Mouse (Mus musculus) B cell, adult 2 months (primary cell): ENCODE measurements at regions not wholly inside any gene's neighbourhood (a gene's known extent, or its start where the extent isn't known, plus 50 kb on each side); places are given as distances from the start of the nearest gene placed in this dataset.

ENCODE experiments used
- DNase-seq, 2 experiments: peaks; one replicate each; pipeline ENCODE4 v3.0.0; 2022

- peak; percentile 65 to 71 for DNase-seq
Observed at GRCm38 (mm10) chr14:72371702-72372277, 119.8 kb downstream of the Gm9195 start.

- no peak for DNase-seq
Observed at GRCm38 (mm10) chr14:72360829-72361520, 130.7 kb downstream of the Gm9195 start.

DNA sequence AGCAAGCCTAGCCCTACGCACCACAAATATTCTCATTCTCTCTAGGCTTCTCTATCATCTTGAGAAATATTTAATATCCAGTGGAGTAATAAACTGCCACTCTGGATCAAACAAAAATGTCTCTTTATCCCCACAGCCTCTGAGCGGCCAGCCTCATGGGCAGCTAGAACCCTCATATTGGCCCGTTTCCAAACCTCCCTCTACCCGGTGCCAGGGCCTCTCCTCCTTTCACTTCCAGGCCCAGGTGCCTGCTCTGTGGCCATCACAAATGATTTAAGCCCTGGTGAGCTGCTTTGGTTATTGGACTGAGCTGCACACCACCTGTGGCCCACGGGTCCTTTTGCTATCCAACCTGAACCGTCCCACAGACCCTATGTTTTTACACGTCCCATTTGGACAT, 131.5 kb downstream of the Gm9195 start:
- no peak for DNase-seq

GRCm38 (mm10) chr14:72357915-72358314, 133.7 kb downstream of the Gm9195 start:
- DNase-seq: no peak

DNA sequence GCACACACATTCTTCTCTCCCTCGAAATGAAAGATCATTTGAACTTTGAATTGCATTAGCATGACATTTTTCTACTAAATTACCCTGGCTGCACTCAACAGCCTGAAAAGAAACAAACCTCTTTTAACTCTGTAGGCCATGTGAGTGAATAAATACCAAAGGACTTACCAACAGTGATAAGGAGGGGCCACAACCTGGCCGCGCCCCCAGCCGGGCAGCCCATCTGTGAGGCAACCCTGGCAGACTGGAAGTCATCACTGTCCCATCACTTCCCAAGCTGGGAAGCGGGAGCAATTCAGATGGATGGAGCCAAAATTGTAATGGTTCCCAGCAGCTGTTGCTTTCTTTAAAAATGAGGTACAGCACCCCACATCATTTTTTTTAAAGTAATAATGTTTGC, 149.5 kb downstream of the Gm9195 start:
- no peak for DNase-seq

- DNase-seq: no peak
Observed at GRCm38 (mm10) chr14:72341590-72342154, 150.0 kb downstream of the Gm9195 start.

- no peak for DNase-seq
Observed at GRCm38 (mm10) chr14:72338046-72338445, 153.6 kb downstream of the Gm9195 start.

DNA sequence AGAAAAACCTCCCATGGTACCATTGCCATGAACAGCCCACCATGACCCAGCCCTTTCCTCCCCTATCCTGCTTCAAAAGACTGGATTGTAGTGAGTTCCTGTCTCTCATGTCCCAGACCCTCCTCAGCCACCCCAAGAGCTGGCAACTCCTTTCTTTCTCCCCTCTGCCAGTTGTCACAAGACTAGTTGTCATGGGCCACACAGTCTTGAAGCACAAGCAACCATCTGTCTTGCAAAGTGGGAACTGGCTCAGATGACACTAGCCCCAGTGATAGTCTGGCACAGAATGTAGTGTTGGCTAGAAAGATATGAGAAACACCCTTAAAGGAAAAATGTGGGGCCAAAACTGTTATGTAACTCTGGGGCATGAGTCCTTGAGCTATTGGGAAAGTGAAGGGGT, 187.8 kb downstream of the Gm9195 start:
- DNase-seq: no peak

DNA sequence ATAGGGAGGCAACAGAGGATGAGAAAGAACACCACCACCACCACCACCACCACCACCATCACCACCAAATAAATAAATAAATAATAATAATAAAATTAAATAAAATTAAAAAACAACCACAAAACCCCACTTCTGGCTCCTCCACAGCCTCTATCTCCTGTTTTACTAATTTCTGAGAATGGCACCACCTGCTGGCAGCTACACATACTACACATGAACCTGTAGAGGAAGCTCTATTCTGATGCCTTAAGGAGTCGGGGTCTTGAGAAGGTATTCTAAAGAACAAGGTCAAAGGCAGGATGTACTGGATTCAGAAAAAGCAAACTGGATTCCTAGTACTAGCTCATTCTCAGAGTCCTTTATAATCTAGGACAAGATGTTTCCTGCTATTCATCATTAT, 191.6 kb downstream of the Gm9195 start:
- DNase-seq: peak; percentile 49 to 57

DNA sequence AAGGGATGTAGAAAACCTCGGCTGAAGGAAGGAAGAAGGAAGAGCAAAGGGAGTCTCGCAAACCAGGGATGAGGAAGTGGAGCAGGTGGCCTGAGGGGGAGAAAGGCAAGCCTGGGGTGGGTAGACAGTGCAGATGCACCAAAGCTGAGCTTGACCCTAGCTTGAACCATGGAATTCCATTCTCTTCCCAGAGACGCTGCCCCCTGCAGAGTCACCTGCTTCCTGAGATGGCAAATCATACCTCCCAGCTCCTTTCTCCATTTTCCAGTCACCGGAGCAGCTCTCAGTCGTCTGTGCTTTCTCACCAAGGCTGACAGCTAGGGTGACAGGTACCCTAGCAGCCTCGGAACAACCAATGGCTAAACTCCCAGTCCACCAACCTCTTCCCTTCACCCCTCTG, 197.0 kb downstream of the Gm9195 start:
- no peak for DNase-seq

DNA sequence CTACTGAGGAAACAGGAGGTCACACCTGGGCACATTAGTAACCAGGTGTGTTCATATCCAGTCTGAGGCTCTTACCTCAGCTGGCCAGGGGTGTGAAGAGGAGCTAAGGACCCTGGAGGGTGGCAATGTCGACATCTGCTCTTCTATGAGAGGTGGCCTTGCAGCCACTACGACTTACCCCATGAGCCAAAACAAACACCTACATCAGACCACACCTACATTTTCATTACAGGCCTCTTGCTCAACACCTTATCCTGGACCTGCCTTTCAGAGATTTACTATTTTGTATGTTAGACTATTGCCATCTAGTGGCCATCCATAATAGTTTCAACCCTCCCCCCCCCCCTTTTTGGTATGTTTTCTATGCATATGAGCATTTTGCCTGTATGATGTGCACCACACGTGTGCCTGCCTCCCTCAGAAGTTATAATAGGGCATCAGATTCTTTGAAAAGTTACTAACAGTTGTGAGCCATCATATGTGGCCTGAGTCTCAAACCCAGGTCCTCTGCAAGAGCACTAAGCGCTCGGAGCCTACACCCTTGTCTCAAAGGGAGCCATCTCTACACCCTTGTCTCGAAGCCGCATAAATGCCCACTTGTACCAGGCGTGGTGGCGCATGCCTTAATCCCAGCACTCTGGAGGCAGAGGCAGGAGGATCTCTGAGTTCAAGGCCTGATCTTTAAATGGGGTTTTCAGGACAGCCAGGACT, 197.8 kb downstream of the Gm9195 start:
- peak in 1 of 2 experiments; percentile 6 for DNase-seq

GRCm38 (mm10) chr14:72292656-72293299, 198.9 kb downstream of the Gm9195 start:
- no peak for DNase-seq

- DNase-seq: no peak
Observed at GRCm38 (mm10) chr14:72277309-72277708, 214.3 kb downstream of the Gm9195 start.

- no peak for DNase-seq
Observed at GRCm38 (mm10) chr14:72259255-72259654, 232.4 kb downstream of the Gm9195 start.

- no peak for DNase-seq
Observed at GRCm38 (mm10) chr14:72241872-72242271, 249.8 kb downstream of the Gm9195 start.

DNA sequence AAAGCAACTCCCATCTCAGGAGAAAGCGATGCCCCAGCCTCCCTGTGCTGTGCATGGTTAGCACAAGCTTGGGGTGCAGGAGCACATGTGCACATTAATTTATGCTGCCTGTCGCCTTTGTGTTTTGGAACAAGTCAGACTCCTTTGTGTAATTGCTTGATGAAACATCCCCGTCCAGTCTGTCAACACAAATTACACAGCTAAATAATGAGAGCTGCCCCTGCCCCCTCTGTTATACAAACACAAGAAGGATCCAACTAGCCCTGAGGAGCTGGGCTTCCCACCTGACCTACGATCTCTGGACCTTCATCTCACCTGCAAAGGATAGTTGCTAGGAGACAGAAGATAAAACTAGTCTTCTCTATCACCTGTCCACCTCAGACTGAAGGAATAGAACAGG, 251.4 kb downstream of the Gm9195 start:
- DNase-seq: no peak

DNA sequence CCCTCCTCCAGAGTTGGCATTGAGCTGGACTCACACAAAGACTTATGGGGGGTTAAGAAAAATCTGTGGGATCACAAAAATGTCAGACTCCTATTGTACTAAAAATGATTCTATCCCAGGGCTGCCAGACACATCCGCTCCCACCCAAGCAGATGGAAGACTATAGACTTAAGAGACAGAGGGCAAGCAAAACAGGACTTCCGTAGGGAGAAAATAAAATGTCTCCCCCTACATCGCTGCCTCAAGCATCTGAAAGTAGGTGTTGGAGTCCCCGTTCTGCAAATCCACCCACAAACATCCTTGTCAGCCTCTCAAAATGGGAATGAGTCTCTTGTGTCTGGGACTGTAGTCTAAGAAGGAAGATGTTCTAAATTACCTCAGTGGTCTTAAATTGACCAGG, 253.3 kb downstream of the Gm9195 start:
- no peak for DNase-seq

- no peak for DNase-seq
Observed at GRCm38 (mm10) chr14:72234234-72235075, 257.2 kb downstream of the Gm9195 start.

- no peak for DNase-seq
Observed at GRCm38 (mm10) chr14:72227853-72228252, 263.8 kb downstream of the Gm9195 start.

GRCm38 (mm10) chr14:72227441-72227840, 264.2 kb downstream of the Gm9195 start:
- no peak for DNase-seq

DNA sequence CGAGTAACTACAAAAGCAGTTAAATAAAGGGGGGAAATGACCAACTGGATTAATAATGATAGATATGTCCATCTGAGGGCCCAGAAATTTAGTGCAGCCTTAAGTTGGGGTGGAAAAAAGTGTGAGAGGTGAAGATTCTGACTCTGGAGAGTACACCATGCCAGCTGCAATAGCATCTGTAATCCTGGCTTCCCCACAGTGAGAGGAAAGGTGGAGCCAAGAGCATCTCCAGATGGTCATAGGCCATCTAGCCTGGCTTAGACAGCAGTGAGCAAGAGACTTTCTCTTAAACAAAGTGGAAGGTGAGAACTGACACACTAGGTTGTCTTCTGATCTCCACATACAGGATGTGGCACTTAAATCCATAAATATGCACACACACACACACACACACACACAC, 264.7 kb downstream of the Gm9195 start:
- no peak for DNase-seq

DNA sequence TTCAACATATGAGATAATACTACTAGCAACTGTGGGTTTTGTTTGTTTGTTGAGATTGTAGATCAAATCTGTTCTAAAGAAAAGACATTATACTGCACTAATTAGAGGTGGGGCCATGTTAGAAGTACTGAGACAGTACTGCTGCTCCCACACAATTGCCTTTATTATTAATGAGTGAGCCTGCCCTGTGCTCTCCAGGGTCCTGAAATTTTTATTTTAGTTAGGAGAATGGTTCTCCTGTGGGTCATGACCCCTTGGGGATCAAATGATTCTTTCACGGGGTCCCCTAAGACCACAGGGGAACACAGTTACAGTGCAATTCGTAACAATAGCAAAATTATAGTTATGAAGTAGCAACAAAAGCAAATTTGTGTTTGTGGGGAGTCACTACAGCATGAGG, 268.8 kb downstream of the Gm9195 start:
- DNase-seq: no peak
